Mouse (Mus musculus) midbrain, embryonic 13.5 days (tissue): Measurements from ENCODE around the gene Gm3402. TPM values are rescaled to one million over a fixed set of nuclear protein-coding genes. Genes with fewer than 3 reads are reported as not detected.
"Not testable (repeated sequence)": the region's sequence is repeated elsewhere in the genome, so short reads cannot be mapped to it uniquely, and the experiment has no call there.

Source experiments
- ATAC-seq: fragments of 200-750 bp; cut with Nextera tagmentation; 2 replicates; pipeline ENCODE4 v1.8.0; 2017; ENCODE audit warnings: mild to moderate bottlenecking, moderate TSS enrichment, moderate library complexity
- H3K27ac ChIP-seq: fragments of 300-500 bp; sonication (generic); 2 replicates; pipeline ENCODE4 v1.5.1; 2015; ENCODE audit warnings: inconsistent platforms, mild to moderate bottlenecking, moderate library complexity
- H3K27me3 ChIP-seq: fragments of 300-500 bp; sonication (generic); 2 replicates; pipeline ENCODE4 v1.6.1; 2015; ENCODE audit warnings: mild to moderate bottlenecking, inconsistent platforms
- H3K36me3 ChIP-seq: fragments of 300-500 bp; sonication (generic); 2 replicates; pipeline ENCODE4 v1.6.1; 2015; ENCODE audit warnings: mild to moderate bottlenecking, inconsistent platforms
- H3K4me1 ChIP-seq: fragments of 300-500 bp; sonication (generic); replicated peaks from 2 replicates; pipeline ENCODE4 v1.6.1; 2015; ENCODE audit warnings: inconsistent platforms
- H3K4me2 ChIP-seq: fragments of 300-500 bp; sonication (generic); replicated peaks from 2 replicates; pipeline ENCODE4 v1.6.1; 2015; ENCODE audit warnings: moderate library complexity, mild to moderate bottlenecking, inconsistent platforms
- H3K4me3 ChIP-seq: fragments of 300-500 bp; sonication (generic); replicated peaks from 2 replicates; pipeline ENCODE4 v1.5.1; 2015; ENCODE audit warnings: mild to moderate bottlenecking, inconsistent platforms
- H3K9ac ChIP-seq: fragments of 300-500 bp; sonication (generic); replicated peaks from 2 replicates; pipeline ENCODE4 v1.6.1; 2015; ENCODE audit warnings: mild to moderate bottlenecking, inconsistent platforms
- H3K9me3 ChIP-seq: fragments of 300-500 bp; sonication (generic); 2 replicates; pipeline ENCODE4 v1.6.1; 2016; ENCODE audit warnings: mild to moderate bottlenecking, inconsistent platforms
- WGBS: fragments of 180-500 bp; shearing (Covaris S2); methylation state at CpG from one replicate; pipeline ENCODE4 v1.1.7; 2015; 5-methylcytosine and 5-hydroxymethylcytosine counted together
- polyA plus RNA-seq: library from polyadenylated mRNA; unstranded; fragments of >200 nt; fragmentation: Nextera tagmentation; extraction: Ambion mirVana; gene quantifications from 2 replicates; pipeline ENCODE4 v1.2.1, GENCODE M21; 2015

Gene Gm3402
- polyA plus RNA-seq, 1 experiment from 2014 or later: not detected

- WGBS: no CpG with 5 or more reads among the region's 3 CpGs
Measured at GRCm38 (mm10) chr5:146555836-146556235, 41.9 kb downstream of the Gm3402 start, which contains the start of gene Gm3415. Gm3415 (plus strand) TSS chr5:146556136.

GRCm38 (mm10) chr5:146564259-146564658 is 50.3 kb downstream of the Gm3402 start:
- 83% methylated on average over 1 of the region's 1 CpGs for WGBS
- H3K4me1 ChIP-seq: no peaks in the 10 kb centered on the region
- ATAC-seq: no peak
- H3K4me3 ChIP-seq: no peak overlapping the region
- no peaks in the 10 kb centered on the region for H3K9me3 ChIP-seq
- no peaks in the 10 kb centered on the region for H3K27me3 ChIP-seq
- no peak overlapping the region for H3K27ac ChIP-seq
- no peak overlapping the region for H3K4me2 ChIP-seq
- no peak overlapping the region for H3K9ac ChIP-seq
- H3K36me3 ChIP-seq: no peaks in the 10 kb centered on the region

More at GRCm38 (mm10) chr5:146555836-146556235, 41.9 kb downstream of the Gm3402 start, which contains the start of gene Gm3415:
- H3K9ac ChIP-seq, H3K4me3 ChIP-seq, H3K27me3 ChIP-seq, ATAC-seq, H3K36me3 ChIP-seq, H3K4me1 ChIP-seq, H3K4me2 ChIP-seq, H3K27ac ChIP-seq, H3K9me3 ChIP-seq: not testable (repeated sequence)

Other genes starting within 250 kb of the Gm3402 start
- 11.5 and 12.1 TPM in 2 replicates for gene Wasf3, start 129.1 kb upstream of the Gm3402 start, polyA plus RNA-seq
- not detected in 2 replicates for gene Gm6408, start 32.2 kb upstream of the Gm3402 start, polyA plus RNA-seq
- not detected in 2 replicates for gene Gm6370, start 22.8 kb upstream of the Gm3402 start, polyA plus RNA-seq
- gene 4930449I24Rik, start 11.7 kb upstream of the Gm3402 start, polyA plus RNA-seq: not detected in 2 replicates
- gene Gm3404, start 11.7 kb downstream of the Gm3402 start, polyA plus RNA-seq: not detected in 2 replicates
- gene Gm3409, start 23.5 kb downstream of the Gm3402 start, polyA plus RNA-seq: not detected in 2 replicates
- gene Gm3415, start 42.0 kb downstream of the Gm3402 start, polyA plus RNA-seq: not detected in 2 replicates
- 6.7 and 6.8 TPM in 2 replicates for gene Gpr12, start 71.1 kb downstream of the Gm3402 start, polyA plus RNA-seq